Mouse (Mus musculus): ENCODE results near the gene Lsr.
"Not testable (repeated sequence)": the region's sequence is repeated elsewhere in the genome, so short reads cannot be mapped to it uniquely, and the experiment has no call there.

Gene Lsr

DNA sequence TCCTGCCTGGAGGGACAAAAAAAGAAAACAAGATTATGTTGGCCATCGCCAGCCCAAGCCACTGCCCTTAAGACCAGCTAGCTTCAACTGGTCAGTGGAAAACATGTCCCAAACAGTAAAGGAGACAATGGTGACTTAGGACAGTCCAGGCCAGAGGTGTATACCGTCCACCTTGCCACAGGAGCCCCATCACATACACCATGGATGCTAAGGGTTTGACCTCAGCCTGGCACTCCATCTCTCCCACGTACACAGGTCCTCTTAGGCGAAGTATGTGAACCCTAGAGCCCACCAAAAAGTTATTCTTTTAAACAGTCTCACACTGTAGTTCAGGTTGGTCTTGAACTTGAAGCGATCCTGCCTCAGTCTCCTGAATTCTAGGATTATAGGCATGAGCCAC, 10.4 kb downstream of the Lsr start:
- no peak for DNase-seq (ENCODE audit: low read depth)

- DNase-seq (ENCODE audit: low read depth): no peak
Measured at GRCm38 (mm10) chr7:30959786-30960349, 13.4 kb downstream of the Lsr start.

GRCm38 (mm10) chr7:30958866-30959487, 14.3 kb downstream of the Lsr start:
- no peak for DNase-seq (ENCODE audit: low read depth)

DNA sequence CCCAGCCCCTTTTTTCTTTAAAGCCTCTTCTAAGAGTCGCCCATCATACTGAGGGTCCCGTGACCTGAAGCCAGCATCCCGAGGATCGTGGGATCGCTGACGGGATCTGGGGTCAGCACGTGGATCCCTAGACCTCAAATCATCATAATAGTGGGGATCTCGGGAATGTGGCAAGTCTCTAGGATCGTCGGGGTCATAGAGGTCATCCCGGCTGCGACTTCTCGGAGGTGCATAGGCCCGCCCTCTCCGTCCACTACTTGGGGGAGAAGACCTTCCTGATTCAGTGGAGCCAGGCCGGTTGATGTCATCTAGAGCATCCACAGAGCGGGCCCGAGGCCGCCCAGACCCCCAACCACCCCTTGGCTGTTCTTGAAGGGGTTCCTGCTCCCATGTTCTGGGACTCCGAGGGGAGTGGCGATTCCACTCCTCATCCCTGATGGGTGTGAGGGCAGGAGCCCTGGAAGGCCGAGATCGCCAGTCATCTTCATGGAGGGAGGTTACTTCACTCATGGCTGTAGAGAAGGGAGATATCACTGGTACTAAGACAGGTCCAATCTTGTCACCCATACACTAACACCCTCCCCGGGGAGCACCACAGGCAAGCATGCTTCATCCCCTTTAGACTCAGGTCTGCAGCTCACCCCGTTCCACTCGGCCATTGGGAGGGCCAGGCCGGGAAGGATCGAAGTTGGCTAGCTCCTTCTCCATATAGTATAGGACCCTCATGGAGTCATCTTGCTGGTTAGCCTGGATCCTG, 15.0 kb downstream of the Lsr start:
- no peak for DNase-seq (ENCODE audit: low read depth)

DNA sequence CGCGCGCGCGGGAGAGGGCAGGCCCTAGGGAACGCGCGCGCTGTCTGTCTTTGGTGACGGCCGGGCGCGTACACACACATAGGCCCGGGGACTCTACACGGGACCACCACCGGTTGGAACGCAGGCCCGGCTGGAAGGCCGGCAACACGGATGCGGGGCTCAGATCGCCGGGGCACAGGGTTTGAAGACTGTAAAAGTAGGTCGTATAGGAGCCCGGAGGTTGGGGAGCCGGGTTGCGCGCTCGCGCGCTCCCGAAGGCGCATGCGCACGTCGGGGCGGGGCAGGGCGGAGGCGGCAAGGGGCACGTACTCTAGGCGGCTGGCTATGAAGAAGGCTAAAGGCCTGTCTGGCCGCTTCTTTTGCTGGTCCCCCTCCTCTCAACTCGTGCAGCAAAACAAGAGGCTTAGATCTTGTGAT, 15.9 kb downstream of the Lsr start:
- peak; percentile 78 for DNase-seq (ENCODE audit: low read depth)

DNA sequence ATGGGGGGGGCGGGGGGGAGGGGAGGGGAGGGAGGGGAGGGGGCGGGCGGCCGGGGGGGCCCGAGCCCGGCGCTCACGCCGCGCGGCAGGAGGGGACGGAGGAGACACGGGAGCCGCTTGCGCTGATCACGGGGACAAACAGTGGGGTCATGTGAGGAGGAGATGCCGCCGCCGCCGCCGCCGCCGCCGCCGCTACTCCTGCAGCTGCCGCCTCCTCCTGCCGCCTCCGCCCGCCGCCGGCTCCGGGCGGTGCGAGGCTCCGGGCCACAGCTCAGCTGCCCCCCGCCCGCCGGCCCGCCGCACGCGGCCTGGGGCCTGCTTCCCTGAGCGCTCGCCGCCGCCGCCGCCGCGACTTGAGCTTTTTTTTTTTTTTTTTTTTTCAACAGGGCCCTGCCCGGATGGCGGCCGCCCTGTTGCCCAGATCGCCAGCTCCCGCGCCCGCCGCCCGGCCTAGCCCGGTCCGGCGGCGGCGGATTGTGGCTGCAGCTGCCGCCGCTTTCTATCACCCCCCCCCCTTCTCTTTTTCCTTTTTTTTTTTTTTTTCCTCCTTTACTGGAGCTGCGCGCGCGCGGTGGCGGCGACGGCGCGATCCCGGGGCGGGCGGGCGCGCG, 16.4 kb downstream of the Lsr start, which contains the start of gene Usf2:
TSS of gene Usf2 (minus strand) at position 48 of the 611 bp plus-strand sequence.
- DNase-seq (ENCODE audit: low read depth): no peak

DNA sequence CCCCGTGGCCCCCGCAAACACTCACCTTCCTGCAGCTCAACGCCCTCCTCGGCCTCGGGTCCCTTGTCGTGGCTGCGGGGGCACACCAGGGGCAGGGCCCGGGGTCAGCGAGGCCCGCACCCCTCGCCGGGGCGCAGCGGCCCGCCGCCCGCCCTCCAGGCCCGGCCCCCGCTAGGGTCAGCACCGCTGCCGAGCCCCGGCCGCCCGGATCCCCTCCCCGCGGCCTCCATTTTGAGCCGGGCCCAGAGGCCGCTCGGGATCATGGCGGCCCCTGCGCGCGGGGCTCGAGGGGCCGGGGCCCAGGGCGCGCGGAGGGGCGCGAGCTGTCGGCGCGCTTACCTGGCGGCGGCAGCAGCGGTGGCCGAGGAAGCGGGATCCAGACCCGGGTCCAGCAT, 16.9 kb downstream of the Lsr start:
- DNase-seq (ENCODE audit: low read depth): no peak

DNA sequence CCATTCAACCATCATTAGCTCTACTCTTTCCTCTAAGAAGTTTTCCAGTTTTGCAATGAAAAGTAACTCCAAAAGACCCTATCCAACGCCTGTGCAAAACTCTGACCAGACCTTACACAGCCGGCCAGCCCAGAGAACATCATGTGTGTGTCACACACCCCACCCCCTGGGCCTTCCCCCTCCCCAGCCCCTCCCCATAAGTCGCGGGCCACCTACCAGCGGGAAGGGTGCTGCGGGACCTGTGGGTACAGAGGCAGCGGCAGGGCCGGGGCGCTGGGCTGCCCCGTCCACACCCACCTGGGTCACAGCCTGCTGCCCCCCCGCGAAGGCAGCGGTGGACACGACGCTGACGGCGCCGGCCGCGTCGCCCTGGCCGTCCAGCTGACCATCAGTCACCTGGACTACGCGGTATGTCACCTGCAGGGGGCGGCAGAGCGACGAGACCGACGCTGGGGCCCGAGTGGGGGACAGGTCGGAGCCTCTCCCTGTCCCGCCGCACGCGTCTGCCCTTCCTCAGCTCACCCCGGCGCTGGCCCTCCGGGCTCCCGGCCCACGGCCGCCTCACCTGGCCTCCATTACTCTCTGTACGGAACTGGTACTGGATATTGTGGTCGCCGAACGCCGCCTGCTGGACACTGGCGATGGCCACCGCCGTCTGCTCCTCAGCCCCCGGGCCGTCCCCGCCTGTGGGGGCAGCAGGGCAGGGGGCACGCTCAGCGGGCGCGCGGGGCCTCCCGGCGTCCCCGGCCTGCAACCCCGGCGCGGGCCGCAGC, 17.5 kb downstream of the Lsr start:
- no peak for DNase-seq (ENCODE audit: low read depth)

DNA sequence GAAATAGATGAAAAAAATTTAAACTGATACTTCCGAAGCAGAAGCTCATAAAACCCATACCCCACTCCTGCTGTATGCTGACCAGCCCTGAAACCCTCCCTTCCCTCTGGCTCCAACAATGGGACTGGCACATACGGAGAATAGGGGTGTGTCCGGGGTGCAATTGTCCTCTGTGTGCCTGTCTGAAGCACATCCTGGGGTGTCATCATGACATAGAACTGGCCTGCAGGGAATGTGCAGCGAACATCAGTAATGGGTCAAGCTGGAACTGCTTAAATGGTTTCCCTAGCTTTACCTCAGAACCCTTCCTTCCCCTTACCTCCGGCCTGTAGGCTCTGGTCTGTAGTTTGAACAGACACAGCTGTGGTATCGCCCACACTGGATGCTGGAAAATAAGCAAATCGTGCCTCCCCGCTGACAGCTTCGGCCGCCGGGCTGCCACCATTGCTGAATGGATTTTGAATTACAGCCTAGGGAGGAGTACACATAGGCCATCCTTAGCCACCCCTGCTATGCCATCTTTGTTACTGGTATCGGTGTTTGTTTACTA, 18.2 kb downstream of the Lsr start:
- no peak for DNase-seq (ENCODE audit: low read depth)

DNA sequence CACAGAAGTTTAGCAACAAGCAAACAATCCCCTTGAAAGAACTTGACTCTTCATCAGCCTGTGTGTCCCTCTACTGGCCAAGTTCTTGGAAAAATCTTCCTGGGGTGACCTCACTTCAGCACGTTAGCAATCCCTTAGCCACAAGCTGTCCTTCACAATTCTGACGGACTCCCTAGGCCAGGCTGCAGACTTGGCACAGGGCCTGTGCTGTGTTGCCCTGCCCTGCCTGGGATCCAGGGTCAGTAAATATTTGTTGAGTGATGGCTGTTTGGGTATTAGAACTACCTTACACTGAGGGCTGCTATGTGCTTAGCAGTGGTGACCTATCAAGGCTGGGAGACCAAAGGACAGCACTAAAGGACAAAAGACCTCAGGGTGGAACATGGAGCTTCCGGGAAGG, 19.2 kb downstream of the Lsr start:
- DNase-seq (ENCODE audit: low read depth): no peak

GRCm38 (mm10) chr7:30953459-30953858, 19.8 kb downstream of the Lsr start:
- no peak for DNase-seq (ENCODE audit: low read depth)

DNA sequence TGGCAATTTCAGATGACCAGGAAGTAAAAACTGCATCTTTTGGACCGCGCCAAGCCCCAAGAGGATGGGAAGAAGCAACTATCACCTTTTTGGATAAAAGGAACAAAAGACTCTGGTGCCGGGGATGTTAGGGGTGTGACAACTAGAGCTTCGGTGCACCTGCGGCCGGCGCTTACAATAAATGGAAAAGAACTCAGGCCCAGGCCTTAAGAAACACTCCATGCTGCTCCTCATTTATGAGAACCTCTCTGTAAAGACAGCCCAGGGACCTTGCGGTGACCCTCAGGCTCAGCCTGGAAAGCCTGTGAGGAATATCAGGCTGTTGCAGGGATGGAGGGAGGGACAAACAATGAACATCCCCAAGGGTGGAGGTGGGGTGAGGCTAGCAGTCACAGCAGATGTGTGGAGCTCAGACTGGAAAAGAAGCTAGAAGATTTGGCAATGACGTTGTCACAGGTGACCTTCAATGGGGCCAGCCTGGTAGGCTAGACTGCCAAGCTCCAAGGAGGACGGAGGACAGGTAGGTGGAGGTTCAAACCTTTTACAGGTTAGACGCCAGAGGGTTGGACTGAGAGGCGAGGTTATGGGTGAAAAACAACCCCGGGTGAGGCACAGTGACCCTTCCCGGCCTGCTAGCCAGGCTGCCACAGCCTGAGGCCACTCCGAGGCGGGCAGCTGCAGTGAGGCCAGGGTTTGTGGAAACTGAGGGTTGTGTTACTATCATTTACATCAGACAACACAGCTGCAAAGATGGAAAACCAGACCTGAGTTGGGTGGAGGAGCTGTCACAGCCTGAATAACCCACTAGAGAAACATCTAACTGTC, 20.6 kb downstream of the Lsr start:
- no peak for DNase-seq (ENCODE audit: low read depth)

DNA sequence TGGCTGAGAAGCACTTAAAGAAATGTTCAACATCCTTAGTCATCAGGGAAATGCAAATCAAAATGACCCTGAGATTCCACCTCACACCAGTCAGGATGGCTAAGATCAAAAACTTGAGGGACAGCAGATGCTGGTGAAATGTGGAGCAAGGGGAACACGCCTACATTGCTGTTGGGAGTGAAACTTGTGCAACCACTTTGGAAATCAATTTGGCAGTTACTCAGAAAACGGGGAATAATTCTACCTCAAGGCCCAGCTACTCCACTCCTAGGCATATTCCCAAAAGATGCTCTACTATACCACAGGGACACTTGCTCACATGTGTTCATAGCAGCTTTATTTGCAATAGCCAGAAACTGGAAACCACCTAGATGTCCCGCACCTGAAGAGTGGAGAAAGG, 23.4 kb downstream of the Lsr start:
- DNase-seq (ENCODE audit: low read depth): not testable (repeated sequence)

DNA sequence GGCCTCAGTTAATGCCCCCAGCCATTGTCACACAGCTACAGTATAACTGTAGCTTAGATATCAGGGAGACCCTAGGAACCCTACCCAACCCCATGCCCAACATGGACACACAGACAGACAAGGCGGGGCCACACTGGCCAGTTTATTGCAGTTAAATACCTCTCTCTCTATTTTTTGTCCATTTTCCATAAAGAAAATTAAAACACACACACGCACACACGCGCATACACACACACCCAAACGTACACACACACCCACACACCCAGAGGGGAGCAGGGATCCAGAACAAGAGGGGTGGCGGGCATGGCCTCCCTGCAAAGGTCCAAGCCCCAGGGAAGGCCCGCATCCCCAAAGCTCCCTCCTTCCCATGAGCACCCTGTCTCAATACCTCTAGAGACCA, 27.4 kb downstream of the Lsr start:
- DNase-seq (ENCODE audit: low read depth): no peak

DNA sequence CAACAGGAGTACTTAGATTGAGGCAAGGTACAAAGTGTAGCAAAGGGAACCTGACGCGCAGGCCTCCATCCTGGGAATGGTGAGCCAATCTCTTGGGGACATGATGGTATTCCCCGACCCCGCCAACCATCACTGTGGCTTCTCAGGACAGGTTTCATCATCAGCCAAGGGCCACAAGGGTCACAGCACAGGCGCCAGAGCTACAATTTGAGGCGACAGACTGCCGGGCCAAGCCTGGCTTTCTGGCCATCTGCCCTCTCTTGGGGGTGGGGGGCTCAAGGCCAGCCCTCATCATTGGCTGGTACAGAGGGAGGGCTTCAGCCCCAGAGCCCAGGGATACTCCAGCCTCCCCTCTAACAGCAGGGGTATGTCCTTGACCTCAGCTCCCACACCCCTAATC, 27.8 kb downstream of the Lsr start:
- not testable (repeated sequence) for DNase-seq (ENCODE audit: low read depth)

DNA sequence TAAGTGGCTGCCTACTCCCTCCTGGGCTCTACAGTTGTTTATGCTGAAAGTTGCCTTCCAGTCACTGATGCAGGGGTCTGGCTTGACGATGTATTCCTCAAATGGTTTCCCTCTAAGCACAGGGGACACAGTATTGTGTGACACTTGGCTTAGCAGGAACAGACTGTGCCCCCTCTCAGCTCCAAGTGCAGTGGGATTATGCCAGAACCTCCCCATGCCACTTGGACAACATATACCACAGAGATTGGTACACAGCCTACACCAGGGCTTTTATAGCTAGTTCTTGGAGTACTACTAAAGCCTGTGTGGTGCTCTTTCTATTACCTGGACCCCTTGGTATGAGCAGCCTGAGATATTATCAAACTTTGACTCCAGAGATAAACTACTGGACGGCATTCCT, 28.6 kb downstream of the Lsr start:
- not testable (repeated sequence) for DNase-seq (ENCODE audit: low read depth)

DNA sequence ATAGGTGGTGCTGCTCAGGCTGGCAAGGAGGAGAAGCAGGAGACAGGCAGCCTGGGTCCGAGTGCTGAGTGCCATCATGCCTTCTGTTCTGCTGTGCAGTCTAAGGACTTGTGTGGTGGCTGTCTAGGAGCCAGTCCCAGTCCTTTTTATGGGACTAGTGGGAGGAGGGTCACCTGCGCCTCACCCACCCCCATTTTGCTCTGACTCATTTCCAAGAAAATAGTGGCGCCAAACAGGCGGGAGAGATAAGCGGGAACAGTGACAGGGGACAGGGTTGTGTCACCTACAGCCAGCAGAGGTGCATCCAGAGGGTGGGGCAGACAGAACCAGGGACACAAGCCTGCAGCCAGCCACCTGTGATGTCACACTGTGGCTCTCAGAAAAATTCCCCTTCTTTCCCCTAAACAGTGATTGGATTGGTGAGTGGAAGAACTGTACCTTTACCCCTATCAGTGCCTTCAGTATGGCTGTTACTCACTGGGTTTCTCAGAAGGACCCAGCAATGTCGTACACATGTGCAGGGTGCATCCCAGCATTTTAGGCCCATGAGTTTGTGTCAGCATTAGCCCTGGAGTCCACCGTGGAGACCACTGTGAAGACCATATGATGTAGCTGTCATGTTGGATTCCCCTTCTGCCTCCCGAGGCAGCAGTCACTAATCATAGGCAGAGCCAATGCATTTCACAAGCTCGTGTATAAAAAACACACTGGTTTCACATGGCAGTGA, 29.2 kb downstream of the Lsr start, which contains the start of gene Hamp:
TSS of gene Hamp (minus strand) at position 124 of the 727 bp plus-strand sequence.
- DNase-seq (ENCODE audit: low read depth): no peak

GRCm38 (mm10) chr7:30942365-30942764, 30.9 kb downstream of the Lsr start:
- not testable (repeated sequence) for DNase-seq (ENCODE audit: low read depth)

DNA sequence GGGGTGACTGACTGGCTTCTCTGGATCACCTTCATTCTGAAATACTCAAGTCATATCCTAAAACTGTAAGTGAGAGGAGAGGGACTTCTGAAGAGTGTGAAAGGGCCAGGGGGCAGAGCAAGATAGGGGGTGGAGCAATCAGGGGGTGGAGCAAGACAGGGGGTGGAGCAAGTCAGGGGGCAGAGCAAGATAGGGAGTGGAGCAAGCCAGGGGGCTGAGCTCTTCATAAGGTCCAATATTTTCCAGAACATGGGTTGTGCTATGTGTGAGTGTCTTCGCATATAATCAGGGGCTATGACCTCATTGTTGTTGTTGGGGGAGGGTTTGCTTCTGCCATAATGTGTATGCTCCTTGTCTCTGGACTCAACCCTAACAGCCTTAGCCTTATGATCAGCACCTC, 33.2 kb downstream of the Lsr start:
- not testable (repeated sequence) for DNase-seq (ENCODE audit: low read depth)

- not testable (repeated sequence) for DNase-seq (ENCODE audit: low read depth)
Measured at GRCm38 (mm10) chr7:30935422-30936099, 37.7 kb downstream of the Lsr start.

Measured in c-Kit-positive CD71-negative TER-119-negative erythroid progenitor cells, embryonic 14.5 days (primary cell).